Mouse (Mus musculus) neural tube, embryonic 12.5 days (tissue): ENCODE data around the gene Zic4. TPM values are rescaled to one million over a fixed set of nuclear protein-coding genes. Genes with fewer than 3 reads are reported as not detected.

Source experiments
- ATAC-seq: fragments of 200-750 bp; cut with Nextera tagmentation; 2 replicates; pipeline ENCODE4 v1.8.0; 2017; ENCODE audit warnings: low read depth, mild to moderate bottlenecking, moderate TSS enrichment, moderate library complexity; ENCODE audit not compliant: low FRiP score
- H3K27ac ChIP-seq: fragments of 300-500 bp; sonication (generic); 2 replicates; pipeline ENCODE4 v1.5.1; 2016
- H3K27me3 ChIP-seq: fragments of 300-500 bp; sonication (generic); replicated peaks from 2 replicates; pipeline ENCODE4 v1.6.1; 2016; ENCODE audit warnings: mild to moderate bottlenecking
- H3K36me3 ChIP-seq: fragments of 300-500 bp; sonication (generic); 2 replicates; pipeline ENCODE4 v1.6.1; 2016; ENCODE audit warnings: mild to moderate bottlenecking
- H3K4me1 ChIP-seq: fragments of 300-500 bp; sonication (generic); 2 replicates; pipeline ENCODE4 v1.6.1; 2016
- H3K4me2 ChIP-seq: fragments of 300-500 bp; sonication (generic); replicated peaks from 2 replicates; pipeline ENCODE4 v1.6.1; 2016; ENCODE audit warnings: mild to moderate bottlenecking
- H3K4me3 ChIP-seq: fragments of 300-500 bp; sonication (generic); 2 replicates; pipeline ENCODE4 v1.5.1; 2016
- H3K9ac ChIP-seq: fragments of 300-500 bp; sonication (generic); 2 replicates; pipeline ENCODE4 v1.6.1; 2016; ENCODE audit warnings: mild to moderate bottlenecking
- H3K9me3 ChIP-seq: fragments of 300-500 bp; sonication (generic); 2 replicates; pipeline ENCODE4 v1.6.1; 2016; ENCODE audit warnings: mild to moderate bottlenecking
- WGBS: fragments of 180-500 bp; shearing (Covaris S2); methylation state at CpG from one replicate; pipeline ENCODE4 v1.1.7; 2016; 5-methylcytosine and 5-hydroxymethylcytosine counted together
- polyA plus RNA-seq: library from polyadenylated mRNA; unstranded; fragments of >200 nt; fragmentation: Nextera tagmentation; extraction: Ambion mirVana; gene quantifications from 2 replicates; pipeline ENCODE4 v1.2.1, GENCODE M21; 2016

Gene Zic4
- polyA plus RNA-seq, 1 experiment from 2014 or later = 66.6 TPM

GRCm38 (mm10) chr9:91383441-91384135 lies 21.4 kb downstream of the Zic4 start:
- Histone ChIP-seq H3K4me1 (peaks cover 28% of the 10 kb centered on the region), H3K27ac (peak overlapping the region; percentile 84), H3K27me3 (peaks cover 67% of the 10 kb centered on the region), H3K4me3 (peak overlapping the region; percentile 59), H3K36me3 (no peaks in the 10 kb centered on the region), H3K9ac (peak overlapping the region; percentile 93), H3K4me2 (peak overlapping the region; percentile 81), H3K9me3 (no peaks in the 10 kb centered on the region)
- WGBS = 1% methylated on average over 28 of the region's 28 CpGs
- peak; percentile 52 for ATAC-seq

- Histone ChIP-seq H3K36me3 (no peaks in the 10 kb centered on the region), H3K9me3 (no peaks in the 10 kb centered on the region), H3K9ac (peak overlapping the region; percentile 93), H3K27ac (peak overlapping the region; percentile 84), H3K4me3 (peak overlapping the region; percentile 59), H3K4me2 (peak overlapping the region; percentile 81), H3K27me3 (peaks cover 67% of the 10 kb centered on the region), H3K4me1 (peaks cover 28% of the 10 kb centered on the region)
- peak; percentile 54 for ATAC-seq
- WGBS = 1% methylated on average over 30 of the region's 30 CpGs
Observed at GRCm38 (mm10) chr9:91384136-91384500, 21.9 kb downstream of the Zic4 start.

- H3K27me3 ChIP-seq = peaks cover 67% of the 10 kb centered on the region
- H3K9me3 ChIP-seq = no peaks in the 10 kb centered on the region
- 7% methylated on average over 4 of the region's 4 CpGs for WGBS
- ATAC-seq = no peak
- peaks cover 28% of the 10 kb centered on the region for H3K4me1 ChIP-seq
- H3K9ac ChIP-seq = peak overlapping the region; percentile 93; the same call in 1 of the 2 replicates
- H3K4me3 ChIP-seq = peak overlapping the region; percentile 15; the same call in 1 of the 2 replicates
- H3K4me2 ChIP-seq = peak overlapping the region; percentile 81
- no peaks in the 10 kb centered on the region for H3K36me3 ChIP-seq
- H3K27ac ChIP-seq = peak overlapping the region; percentile 32
Observed at GRCm38 (mm10) chr9:91384693-91385560, 22.7 kb downstream of the Zic4 start.

GRCm38 (mm10) chr9:91385561-91386430 lies 23.6 kb downstream of the Zic4 start:
- peak overlapping the region; percentile 81 for H3K4me2 ChIP-seq
- H3K36me3 ChIP-seq = no peaks in the 10 kb centered on the region
- peak overlapping the region; percentile 32; the same call in 1 of the 2 replicates for H3K27ac ChIP-seq
- H3K9me3 ChIP-seq = no peaks in the 10 kb centered on the region
- WGBS = 2% methylated on average over 8 of the region's 8 CpGs
- 0 out of 2 replicates have a peak overlapping the region, but pooled peaks have one; percentile 93 for H3K9ac ChIP-seq
- H3K27me3 ChIP-seq = peaks cover 69% of the 10 kb centered on the region
- no peak for ATAC-seq
- H3K4me1 ChIP-seq = peaks cover 28% of the 10 kb centered on the region
- H3K4me3 ChIP-seq = no peak overlapping the region

GRCm38 (mm10) chr9:91386502-91386890 lies 24.3 kb downstream of the Zic4 start:
- H3K9ac ChIP-seq = peak overlapping the region; percentile 41; the same call in 1 of the 2 replicates
- H3K9me3 ChIP-seq = no peaks in the 10 kb centered on the region
- WGBS = under 1% methylated on average over 17 of the region's 17 CpGs
- H3K27ac ChIP-seq = no peak overlapping the region
- peak overlapping the region; percentile 11; the same call in 1 of the 2 replicates for H3K4me3 ChIP-seq
- peak overlapping the region; percentile 81 for H3K4me2 ChIP-seq
- peaks cover 26% of the 10 kb centered on the region for H3K4me1 ChIP-seq
- peak; percentile 35 for ATAC-seq
- peaks cover 68% of the 10 kb centered on the region for H3K27me3 ChIP-seq
- H3K36me3 ChIP-seq = no peaks in the 10 kb centered on the region

- under 1% methylated on average over 31 of the region's 31 CpGs for WGBS
- Histone ChIP-seq H3K4me2 (peak overlapping the region; percentile 81), H3K4me1 (peaks cover 23% of the 10 kb centered on the region), H3K27me3 (peaks cover 70% of the 10 kb centered on the region), H3K4me3 (peak overlapping the region; percentile 11), H3K9ac (peak overlapping the region; percentile 41; the same call in 1 of the 2 replicates), H3K36me3 (no peaks in the 10 kb centered on the region), H3K27ac (peak overlapping the region; percentile 69), H3K9me3 (no peaks in the 10 kb centered on the region)
- peak; percentile 42 for ATAC-seq
Observed at GRCm38 (mm10) chr9:91386891-91387739, 24.9 kb downstream of the Zic4 start.

GRCm38 (mm10) chr9:91387740-91388080 lies 25.5 kb downstream of the Zic4 start:
- peak overlapping the region; percentile 11; the same call in 1 of the 2 replicates for H3K4me3 ChIP-seq
- peaks cover 74% of the 10 kb centered on the region for H3K27me3 ChIP-seq
- H3K36me3 ChIP-seq = no peaks in the 10 kb centered on the region
- H3K27ac ChIP-seq = 0 out of 2 replicates have a peak overlapping the region, but pooled peaks have one; percentile 69
- peaks cover 23% of the 10 kb centered on the region for H3K4me1 ChIP-seq
- H3K4me2 ChIP-seq = peak overlapping the region; percentile 81
- ATAC-seq = no peak
- H3K9ac ChIP-seq = no peak overlapping the region
- H3K9me3 ChIP-seq = no peaks in the 10 kb centered on the region
- 2% methylated on average over 5 of the region's 5 CpGs for WGBS

- H3K4me2 ChIP-seq = peak overlapping the region; percentile 30; the same call in 1 of the 2 replicates
- no peak for ATAC-seq
- H3K27me3 ChIP-seq = peaks cover 75% of the 10 kb centered on the region
- peaks cover 23% of the 10 kb centered on the region for H3K4me1 ChIP-seq
- no peaks in the 10 kb centered on the region for H3K9me3 ChIP-seq
- no peak overlapping the region for H3K9ac ChIP-seq
- 5% methylated on average over 4 of the region's 4 CpGs for WGBS
- no peak overlapping the region for H3K27ac ChIP-seq
- H3K36me3 ChIP-seq = no peaks in the 10 kb centered on the region
- no peak overlapping the region for H3K4me3 ChIP-seq
Observed at GRCm38 (mm10) chr9:91388173-91388572, 26.0 kb downstream of the Zic4 start.

- 6% methylated on average over 8 of the region's 8 CpGs for WGBS
- Histone ChIP-seq H3K9ac (no peak overlapping the region), H3K27me3 (peaks cover 79% of the 10 kb centered on the region), H3K4me1 (peaks cover 7% of the 10 kb centered on the region), H3K36me3 (no peaks in the 10 kb centered on the region), H3K9me3 (no peaks in the 10 kb centered on the region), H3K27ac (no peak overlapping the region), H3K4me2 (no peak overlapping the region), H3K4me3 (no peak overlapping the region)
- peak; percentile 30; the same call in 1 of the 2 replicates for ATAC-seq
Observed at GRCm38 (mm10) chr9:91393376-91394068, 31.3 kb downstream of the Zic4 start.

GRCm38 (mm10) chr9:91394211-91394646 lies 32.0 kb downstream of the Zic4 start:
- Histone ChIP-seq H3K4me1 (peaks cover 7% of the 10 kb centered on the region), H3K4me3 (no peak overlapping the region), H3K9ac (no peak overlapping the region), H3K27ac (no peak overlapping the region), H3K4me2 (peak overlapping the region; percentile 12; the same call in 1 of the 2 replicates), H3K36me3 (no peaks in the 10 kb centered on the region), H3K27me3 (peaks cover 77% of the 10 kb centered on the region), H3K9me3 (no peaks in the 10 kb centered on the region)
- WGBS = 2% methylated on average over 14 of the region's 14 CpGs
- peak; percentile 72 for ATAC-seq
